Mouse (Mus musculus) heart, adult 2 months (tissue): ENCODE measurements around the gene Dhx30.

Source experiments
- CTCF ChIP-seq: fragments of 200-600 bp; IDR thresholded peaks from 2 replicates; pipeline ENCODE4 v1.8.1; 2022; ENCODE audit warnings: antibody characterized with exemption, mild to moderate bottlenecking, moderate library complexity
- POLR2A ChIP-seq: fragments of 200-500 bp; IDR thresholded peaks from 2 replicates; pipeline ENCODE4 v1.6.1; 2011; ENCODE audit warnings: mild to moderate bottlenecking, low read depth, low read length, control low read depth; ENCODE audit not compliant: insufficient read depth

DNA sequence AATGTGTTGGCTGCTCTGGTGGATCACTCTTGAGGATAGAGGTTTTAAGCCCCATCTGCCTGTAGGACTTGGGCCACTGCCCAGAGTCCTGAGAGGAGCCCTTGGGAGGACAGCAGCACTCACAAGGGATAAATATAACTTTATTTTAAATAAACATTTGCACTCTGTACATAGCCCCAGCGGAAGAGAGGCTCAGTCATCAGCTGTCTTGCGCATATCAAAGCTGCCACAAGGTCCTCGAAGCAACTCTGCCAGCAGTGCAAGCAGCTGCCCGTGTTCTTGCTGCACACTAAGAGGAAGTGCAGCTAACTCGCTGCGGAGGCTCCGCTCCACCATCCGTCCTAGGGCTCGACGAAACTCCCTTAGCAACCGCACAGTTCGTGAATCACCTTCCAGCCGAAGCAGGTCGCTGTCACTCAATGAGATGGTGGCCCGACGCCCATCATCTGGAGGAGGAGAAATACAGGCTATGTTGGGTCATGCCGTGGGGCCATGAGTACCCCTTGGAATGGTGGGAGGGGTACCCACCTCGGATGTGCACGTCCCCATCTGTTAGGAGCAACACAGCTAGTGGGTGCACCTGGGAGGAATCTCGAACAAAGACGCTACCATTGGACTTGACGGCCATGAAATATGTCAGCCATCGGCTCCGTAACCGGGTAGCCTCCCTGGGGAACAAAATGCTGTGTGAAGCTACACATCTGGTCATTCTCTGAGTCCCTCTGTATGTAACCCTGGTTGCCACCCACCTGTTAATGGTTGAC, 33.2 kb downstream of the Dhx30 start:
- TF ChIP-seq CTCF, result no peak
- TF ChIP-seq POLR2A, result no peak
